Mouse (Mus musculus) retina, postnatal 1 day (tissue): ENCODE measurements around the gene Rab33b.
"Not testable (repeated sequence)": the region's sequence is repeated elsewhere in the genome, so short reads cannot be mapped to it uniquely, and the experiment has no call there.

ENCODE experiments used
- DNase-seq: peaks from one replicate; pipeline ENCODE4 v3.0.0-alpha.2; 2012

Rab33b gene

DNA sequence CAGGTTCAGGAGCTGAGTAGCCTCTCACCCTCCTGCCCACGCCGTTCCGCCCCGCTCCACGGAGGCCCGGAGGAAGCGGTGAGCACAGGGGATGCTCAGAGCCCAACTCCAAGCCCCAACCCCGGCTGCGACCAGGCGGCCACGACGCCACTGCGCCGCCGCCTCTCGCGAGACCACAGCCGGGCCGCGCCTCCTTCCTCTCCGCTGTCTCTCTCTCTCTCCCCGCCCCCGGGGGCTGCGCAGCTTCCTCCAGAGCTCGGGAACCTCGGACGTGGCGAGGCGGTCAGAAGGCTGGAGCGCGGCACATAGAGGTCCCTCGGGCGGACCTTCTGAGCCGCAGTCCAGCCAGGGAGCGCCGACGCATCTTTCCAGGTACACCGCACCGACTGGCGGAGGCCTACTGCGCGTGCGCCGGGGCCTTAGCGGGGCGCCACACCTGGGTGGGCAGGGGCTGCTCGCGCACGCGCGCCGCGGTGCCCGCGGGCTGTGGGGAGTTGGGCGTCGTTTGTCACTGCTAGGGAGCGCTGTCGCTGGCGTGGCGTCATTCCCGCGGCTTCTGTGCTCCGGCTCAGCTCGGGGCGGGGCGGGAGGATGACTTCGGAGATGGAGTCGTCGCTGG is at the start of gene Rab33b:
Rab33b (plus strand) TSS at position 180 of the 619 bp plus-strand sequence.
- peak; percentile 98 for DNase-seq

DNA sequence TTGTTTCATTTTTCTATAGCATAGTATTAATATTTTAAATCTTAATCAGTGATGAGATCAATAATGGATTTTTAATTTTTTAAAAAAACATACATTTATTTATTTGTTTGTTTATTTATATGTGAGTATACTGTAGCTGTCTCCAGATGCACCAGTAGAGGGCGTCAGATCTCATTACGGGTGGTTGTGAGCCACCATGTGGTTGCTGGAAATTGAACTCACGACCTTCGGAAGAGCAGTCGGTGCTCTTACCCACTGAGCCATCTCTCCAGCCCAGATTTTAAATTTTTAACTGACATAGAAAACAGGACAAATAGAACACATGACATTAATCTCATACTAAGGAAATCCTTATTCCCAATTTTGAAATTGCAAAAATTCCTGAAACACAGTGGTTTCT is 49.4 kb upstream of the Rab33b start:
- not testable (repeated sequence) for DNase-seq

DNA sequence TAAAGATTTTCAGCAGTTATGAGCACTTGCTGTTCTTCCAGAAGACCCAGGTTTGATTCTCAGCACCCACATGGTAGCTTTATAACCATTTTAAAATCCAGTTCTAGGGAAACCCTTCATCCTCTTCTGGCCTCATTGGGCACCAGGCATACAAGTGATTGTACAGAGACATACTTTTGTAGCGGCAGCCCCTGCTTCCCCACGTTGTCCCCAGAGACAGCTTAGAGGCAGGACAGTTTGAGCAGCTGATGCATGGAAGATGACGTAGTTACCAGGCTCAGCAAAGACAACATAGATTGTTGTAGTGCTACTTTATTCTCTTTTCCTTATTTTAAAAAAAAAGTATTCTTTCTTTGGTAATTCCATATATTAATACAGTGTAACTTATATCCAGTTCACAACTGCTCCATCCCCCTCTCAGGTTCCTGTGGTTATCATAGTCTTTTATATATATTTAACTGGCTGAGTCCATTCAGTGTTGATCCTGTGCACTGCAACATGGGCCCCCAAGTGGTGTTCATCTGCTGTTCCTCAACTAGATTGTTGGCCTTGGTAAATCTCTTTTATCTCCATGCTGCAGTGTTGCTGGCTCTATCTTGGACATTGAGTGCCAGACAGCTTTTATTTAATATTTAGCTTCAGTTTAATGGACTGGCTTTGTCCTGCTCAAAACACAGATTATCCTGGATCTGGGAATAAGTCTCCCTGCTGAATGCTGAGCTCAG is 48.7 kb upstream of the Rab33b start:
- DNase-seq, result no peak

DNA sequence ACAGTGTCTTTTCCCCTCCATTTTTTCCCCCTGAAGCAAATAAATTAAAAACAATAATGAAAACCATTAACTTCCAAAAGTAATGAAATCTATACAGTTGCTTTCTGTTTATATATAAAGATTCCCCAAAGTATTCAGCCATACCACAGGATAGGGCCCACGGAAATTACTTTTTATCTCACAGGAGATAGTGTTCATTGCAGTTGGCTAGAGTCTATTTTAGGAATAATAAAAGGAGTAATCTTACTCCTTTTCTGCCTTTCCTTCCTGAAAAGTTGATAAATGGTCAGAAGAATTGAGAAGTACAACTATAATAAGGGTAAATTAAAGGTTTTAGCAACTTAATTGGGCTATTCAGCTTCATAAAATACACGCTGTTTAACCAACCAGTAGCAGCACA is 15.2 kb upstream of the Rab33b start:
- DNase-seq, result no peak

DNA sequence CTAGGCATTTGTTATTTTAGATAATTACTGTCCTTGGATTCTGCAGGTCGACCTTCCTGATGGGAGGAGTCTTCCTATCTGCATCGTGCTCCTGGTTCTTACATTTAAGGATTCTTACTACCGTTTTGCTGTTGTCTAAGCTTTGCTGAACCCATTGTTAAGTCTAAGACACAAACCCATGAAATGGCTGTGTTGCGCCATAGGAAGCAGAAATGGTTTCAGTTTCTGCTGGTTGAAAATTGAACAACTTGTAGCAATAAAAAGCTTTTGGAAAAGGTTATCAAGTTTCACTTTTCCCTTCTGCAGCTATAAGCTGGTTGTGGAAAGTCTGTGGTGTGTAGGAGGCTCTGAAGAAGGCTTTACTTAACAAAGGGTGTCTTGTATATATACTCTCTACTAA is 8.0 kb upstream of the Rab33b start:
- DNase-seq, result no peak

DNA sequence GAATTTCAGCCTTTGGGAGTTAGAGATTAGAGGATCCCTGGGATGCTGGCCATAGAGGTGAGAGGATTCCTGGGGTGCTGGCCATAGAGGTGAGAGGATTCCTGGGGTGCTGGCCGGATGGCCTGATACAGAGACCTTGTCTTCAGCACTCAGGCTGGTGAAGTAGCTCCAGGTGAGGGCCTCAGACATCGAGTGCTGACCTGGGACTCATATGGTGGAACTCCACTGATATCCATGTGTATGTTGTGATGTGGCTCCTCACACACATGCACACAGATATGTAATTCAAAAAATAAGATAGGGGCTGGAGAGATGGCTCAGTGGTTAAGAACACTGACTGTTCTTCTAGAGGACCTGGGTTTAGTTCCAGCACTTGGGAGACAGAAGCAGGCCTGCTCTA is 3.8 kb upstream of the Rab33b start:
- no peak for DNase-seq

DNA sequence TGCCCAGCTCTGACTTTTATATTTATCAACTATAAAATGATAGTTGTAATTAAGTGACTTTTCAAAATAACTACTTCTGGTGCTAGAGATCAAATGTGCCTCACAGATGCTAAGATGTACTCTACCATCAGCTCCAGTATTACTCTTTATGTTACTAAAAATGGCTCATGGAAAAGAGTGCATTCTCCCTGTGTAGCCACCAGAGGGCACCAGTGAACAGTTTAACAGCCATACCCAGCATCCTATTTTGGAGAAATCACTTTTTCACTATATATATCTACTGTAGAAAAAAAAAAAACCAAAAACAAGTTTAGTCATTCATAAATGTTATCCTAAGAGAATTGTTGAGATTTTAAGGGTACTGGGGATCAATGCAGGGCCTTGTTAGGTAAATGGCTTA is 2.7 kb upstream of the Rab33b start:
- peak; percentile 73 for DNase-seq

DNA sequence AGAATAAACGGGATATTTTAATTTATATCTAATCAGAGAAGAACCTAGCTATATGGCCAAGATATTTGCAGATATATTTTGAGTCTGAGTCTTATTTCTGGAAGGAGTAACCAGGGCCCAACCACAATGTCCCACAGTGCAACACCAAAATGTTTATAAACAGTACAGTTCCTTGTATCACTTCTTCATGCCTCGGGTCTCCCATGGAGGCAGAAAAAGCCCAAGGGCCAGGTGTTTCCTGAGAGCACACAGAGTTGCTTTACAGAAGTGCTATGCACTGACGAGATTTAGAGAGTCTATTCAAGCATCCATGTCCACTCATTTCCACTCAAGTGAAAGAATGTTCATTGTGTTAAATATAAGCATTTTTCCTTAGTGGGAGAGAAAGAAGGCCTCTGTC is 1.8 kb upstream of the Rab33b start:
- no peak for DNase-seq

DNA sequence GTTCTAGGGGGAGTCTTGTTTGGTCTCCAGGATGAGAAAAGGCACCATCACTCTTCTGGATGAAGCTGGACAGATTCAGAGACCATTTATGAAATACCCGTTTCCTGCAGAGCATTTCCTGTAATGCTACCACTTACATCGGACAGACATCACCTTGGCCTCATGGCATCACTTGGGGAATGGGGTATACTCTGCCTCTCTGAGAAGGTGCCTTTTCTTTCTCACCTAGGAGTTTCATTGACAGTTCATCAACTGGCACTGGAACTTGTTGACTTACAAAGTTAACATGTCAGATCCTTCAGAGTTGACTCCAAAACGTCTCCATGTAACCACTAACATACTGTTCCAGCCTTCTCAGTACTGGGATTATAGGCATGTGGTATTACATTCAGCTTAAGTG is 939 bp upstream of the Rab33b start:
- DNase-seq, result no peak

DNA sequence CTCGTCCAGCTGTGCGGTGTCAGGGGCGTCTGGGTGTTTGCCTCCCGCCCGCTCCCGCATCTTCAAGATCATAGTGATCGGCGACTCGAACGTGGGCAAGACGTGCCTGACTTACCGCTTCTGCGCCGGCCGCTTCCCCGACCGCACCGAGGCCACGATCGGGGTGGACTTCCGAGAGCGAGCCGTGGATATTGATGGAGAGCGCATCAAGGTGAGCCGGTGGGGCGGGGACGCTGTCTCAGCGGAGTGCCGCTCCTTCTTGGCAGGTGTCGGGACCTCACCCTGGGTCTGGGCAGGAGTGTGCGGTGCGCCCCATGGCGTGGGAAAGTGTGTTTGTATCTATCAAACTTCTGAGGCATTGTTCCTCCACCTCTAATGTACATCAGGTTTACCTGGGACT is 650 bp downstream of the Rab33b start:
- no peak for DNase-seq

DNA sequence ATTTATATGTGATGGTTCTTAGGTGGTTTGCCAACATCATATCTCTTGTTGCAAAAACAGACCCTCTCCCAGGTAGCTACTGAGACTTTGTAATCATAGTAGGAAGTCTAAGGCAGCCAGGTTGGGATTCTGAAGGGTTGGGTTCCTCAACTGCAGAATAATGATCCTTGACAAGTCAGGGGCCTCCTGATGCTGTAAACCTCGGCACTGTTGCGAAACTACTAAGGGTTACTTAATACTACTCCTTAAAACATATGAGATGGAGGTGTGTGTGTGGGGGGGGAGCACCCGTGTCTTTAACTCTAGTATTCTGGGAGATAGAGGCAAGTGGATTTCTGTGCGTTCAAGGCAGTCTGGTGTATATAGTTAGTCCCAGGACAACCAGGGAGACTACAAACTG is 1.6 kb downstream of the Rab33b start:
- no peak for DNase-seq

DNA sequence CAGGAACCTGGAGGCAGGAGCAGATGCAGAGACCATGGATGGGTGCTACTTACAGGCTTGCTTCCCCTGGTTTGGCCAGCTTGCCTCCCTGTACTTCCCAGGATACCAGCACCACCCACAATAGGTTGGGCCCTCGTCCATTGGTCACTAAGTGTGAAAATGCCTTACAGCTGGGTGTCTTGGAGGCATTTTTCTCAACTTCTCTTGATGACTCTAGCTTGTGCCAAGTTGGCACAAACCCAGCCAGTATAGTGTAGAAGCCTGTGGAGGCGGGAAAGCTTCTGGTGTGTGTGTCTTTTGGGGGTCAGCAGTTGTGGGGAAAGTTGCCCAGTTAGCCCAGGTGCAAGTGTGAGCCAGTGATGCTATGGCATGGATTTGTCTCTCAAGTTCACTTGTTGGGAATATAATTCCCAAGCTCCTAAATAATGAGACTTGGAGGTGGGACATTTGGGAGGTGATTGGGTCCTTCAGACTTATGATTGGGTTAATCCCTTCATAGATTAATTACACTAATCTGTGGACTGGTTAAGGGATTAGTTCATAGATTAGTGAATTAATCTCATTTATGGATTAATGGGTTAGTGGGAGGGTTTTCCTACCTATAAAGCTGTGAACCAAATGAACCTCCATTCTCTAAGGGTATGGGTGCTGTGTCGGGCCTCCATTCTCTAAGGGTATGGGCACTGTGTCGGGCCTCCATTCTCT is 2.9 kb downstream of the Rab33b start:
- peak; percentile 66 for DNase-seq

DNA sequence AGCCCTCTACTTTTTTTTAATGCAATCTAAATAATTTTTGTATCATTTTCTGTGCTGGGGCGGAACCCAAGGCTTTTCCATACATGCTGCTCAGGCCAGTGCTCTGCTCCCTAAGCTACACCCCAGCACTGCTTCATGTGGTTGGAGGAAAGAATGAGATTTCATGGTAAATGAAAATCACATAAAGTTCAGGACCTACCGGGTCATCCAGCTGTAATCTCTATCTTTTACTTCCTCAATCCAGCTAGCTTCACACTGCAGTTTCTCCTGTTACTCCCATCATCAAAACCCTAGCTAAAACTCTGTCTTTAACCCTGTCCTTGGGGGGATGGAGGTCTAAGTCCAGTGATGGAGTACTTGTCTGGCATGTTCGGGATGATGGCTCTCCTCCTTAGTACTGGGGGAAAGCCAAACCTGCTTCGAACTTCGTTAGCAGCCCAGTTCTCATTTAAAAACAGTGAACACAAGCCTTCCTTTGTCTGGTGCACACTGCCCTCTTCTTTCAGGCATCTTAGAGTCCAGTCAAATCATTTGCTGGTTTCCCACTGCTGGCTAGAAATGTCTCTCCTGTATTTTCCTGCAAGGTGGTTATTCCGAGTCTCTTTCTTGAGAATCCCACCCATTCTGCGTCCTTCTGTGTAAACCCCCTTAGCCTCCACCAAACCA is 6.5 kb downstream of the Rab33b start:
- no peak for DNase-seq

DNA sequence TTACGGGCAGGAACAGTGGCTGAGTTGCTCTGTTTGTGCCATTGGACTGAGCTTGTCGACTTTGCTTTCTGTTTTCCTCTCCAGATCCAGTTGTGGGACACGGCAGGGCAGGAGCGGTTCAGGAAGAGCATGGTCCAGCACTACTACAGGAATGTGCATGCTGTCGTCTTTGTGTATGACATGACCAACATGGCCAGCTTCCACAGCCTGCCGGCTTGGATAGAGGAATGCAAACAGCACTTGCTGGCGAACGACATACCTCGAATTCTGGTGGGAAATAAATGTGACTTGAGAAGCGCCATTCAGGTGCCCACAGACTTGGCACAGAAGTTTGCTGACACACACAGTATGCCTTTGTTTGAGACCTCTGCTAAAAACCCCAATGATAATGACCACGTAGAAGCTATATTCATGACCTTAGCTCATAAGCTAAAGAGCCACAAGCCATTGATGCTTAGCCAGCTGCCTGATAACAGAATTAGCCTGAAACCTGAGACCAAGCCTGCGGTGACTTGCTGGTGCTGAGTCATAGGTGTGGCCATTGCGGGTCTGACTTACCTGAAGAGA is 9.6 kb downstream of the Rab33b start:
- no peak for DNase-seq

DNA sequence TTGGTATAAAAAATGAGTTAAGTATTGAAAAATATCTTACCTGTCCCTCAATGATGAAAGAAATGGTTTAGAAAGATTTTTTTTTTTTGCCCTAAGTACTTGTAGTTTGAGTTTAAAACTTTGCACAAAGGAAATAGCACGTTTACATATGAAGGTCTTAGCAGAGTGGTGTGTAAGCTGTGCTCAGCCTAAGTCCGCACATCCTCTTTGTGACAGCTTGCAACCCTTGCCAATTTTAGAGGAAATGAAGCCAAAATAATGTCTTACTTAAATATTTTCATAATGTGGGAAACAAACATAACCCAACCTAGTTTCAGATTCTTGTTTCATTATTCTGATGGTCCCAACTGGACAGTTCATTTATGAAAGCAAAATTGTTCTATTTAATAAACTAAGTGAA is 10.7 kb downstream of the Rab33b start:
- DNase-seq, result no peak

DNA sequence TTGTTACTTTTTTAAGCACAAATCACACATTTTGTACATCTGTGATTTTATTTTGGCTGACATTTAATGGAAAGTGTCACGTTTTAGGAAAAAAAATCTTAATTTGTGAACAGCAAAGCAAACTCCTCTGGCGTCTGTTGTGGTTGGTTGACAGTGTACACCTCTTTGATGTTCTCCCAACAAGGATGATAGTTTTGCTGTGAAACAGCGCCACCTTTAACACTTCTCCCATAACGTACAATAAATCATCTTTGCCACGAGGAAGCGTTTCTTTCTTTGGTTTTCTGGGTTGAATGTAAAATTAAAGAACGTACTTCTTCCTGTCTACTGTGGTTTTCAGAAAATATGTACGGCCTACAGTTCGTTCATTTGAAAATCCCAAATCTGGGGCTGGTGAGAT is 11.9 kb downstream of the Rab33b start:
- no peak for DNase-seq

DNA sequence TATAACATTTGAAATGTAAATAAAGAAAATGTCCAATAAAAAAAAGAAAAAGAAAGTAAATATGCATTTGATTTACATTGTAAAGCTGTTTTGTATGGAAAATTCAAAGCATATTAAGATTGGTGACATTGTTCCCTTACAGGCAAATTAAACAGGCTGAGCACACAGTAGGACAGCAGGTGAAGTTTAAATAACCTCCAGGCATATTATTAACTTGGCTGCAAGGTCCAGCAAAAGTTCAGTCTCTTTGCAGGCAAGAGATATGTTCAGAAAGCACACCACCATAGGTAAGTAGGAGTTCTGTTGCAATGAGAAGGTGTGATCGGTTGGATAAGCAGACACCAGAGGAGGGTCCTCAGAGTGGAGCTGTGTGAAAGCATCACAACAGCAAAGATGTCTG is 14.3 kb downstream of the Rab33b start:
- DNase-seq, result no peak

DNA sequence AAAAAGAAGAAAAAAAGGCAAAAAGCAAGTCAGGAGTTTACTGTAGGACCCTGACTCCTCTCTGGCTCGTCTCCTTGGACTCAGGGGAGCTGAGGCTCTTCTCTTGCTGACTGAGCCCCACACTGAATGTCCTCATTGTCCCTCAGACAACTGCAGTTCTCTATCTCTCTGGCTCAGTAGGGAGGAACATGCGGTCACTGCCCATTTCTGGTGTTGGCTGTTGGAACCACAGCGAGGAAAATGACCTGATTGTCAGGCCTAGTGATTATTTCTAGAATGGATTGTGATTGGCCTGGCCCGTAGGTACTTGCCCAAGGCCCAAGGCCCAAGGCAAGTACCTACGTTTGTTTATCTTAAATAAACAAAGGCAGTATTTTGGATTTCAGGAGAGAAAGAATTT is 14.9 kb downstream of the Rab33b start:
- no peak for DNase-seq

DNA sequence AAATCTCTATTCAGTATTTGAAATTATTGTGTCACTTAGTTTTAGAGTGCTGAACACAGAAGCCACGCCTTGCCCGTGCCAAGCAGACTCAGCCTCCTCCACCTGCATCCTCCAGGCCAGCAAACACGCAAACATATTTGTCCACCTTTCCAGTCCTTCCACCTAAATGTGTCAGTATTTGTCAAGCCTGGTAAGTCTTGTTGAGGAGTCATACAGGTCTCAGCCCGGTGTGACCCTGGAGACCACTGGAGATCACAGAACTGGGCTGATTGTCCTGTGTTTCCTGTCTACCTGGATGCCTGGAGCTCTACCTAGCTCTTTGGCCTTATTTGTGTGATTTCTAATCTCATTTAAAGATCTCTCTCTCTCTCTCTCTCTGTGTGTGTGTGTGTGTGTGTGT is 16.2 kb downstream of the Rab33b start:
- DNase-seq, result no peak

DNA sequence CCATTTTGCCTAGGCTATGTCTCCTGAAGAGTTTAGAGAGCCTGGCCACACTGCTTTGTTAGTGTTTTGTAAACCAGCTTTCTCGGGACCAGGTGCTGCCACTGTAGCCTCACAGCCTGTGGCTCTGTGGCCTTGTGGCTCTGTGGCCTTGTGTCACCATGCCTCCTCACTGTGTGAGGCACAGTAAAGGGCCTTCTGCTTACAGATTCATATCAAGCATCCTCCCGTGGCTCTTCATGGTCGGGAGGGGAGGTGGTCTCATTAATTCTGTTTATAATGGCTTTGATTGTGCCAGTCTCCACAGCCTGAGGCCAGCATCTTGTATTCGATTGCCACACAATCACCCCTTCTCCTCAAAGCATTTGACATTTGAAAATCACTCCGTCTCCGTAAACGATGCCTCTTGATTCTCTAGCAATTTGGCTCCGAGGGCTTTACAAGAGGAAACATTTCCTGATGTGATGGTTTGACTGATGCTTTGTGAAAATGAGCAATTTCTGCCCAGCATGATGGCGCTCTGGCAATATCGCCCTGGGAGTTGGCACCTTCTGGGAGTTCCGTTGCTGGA is 20.7 kb downstream of the Rab33b start:
- peak; percentile 50 for DNase-seq

DNA sequence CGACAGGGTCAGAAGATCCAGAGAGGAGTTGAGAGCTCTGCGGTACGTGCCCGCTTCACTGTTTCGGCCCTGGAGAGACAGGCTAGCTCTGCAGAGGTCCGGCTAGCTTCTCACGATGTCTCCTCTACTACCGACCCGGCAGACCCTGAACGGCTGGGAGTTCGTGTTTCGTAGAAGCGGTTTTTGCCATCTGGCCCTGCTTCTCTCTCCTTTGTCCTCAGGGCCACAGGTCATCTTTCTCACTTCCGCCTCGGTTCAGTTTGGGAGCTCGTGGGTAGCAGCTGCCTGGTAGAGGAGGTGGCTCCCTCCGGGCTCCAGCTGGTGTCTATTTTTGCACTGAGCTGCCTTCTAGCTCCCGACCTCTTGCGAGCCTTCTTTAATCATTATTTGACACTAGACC is 21.7 kb downstream of the Rab33b start:
- peak; percentile 81 for DNase-seq

DNA sequence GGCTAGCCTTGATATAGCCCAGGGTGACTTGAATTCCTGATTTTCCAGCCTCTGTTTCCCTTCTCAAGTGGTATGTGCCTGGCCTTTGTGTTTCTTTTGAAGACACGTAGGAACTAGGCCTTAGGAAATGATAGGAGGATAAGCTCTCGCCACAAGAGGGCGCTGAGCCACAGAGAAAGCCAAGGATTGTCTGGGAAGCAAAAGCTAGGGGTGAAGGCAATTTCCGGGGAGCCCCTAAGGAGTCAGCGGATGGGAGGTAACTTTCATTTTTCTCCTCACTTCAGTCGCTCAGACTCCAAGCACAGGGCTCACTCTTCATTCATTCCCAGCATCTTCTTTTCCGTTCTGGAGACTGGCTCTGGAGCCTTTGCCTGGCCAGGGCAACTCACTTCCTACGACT is 27.2 kb downstream of the Rab33b start:
- DNase-seq, result peak; percentile 84

DNA sequence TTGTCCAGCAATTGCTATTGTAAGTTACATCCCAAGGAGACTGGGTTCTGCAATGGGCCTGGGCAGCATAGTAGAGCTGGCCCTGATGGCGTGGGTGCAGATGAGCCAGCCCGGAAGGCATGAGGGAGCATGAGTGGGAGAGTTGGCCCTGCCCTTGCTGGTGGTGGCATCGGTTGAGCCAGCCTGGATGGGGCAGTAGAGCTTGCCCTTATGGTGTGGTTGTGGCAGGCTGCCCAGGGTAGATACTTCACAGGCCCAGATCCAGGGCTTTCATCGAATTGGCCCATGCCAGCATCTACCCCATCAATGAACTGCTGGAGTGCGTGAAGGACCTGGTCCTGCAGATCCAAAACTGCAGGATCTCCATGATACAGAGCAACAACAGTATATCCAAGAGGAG is 28.3 kb downstream of the Rab33b start:
- no peak for DNase-seq
